Mouse (Mus musculus) c-Kit-positive CD71-positive TER-119-positive erythroid progenitor cells, embryonic 14.5 days (primary cell): ENCODE measurements around the gene Synpo2.

ENCODE experiments used
- DNase-seq: peaks from one replicate; pipeline ENCODE4 v3.0.0-alpha.2; 2013; ENCODE audit warnings: low spot score

Gene Synpo2

DNA sequence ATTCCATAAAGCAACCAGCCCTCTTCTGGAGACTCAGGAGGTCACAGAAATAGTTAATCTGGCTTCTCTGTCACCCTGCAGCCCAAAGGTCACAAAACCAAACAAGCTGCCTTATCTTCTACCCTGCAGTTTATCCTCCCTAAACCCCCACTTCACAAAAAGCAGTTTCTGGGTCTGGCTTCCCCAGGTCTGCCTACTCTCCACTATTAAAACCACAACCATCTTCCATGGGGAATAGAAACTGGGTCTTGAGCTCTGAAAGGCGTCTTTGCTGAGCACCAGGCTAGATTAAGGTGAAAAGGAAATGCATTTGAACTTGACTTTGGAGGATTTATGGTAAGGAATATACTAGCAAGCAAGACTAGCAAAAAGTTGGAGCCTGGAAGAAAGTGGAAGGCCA lies 71.8 kb downstream of the Synpo2 start:
- DNase-seq, result no peak

DNA sequence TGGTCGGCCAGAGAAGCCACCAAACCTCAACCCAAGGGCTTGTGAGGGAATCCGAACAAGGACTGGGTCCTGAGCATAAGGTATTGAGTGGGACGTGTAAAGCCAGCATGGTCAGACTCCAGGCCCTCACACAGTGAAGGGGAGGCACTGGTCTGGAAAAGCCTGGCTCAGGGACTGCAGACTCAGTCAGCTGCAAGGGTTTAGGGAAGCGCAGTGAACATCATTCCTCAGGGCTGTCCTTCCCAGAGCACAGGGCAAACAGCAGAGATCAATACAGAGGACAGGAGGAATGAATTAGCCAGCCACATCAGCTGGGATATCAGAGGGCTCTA lies 72.8 kb downstream of the Synpo2 start:
- no peak for DNase-seq

GRCm38 (mm10) chr3:123162289-123163191 lies 73.4 kb downstream of the Synpo2 start:
- no peak for DNase-seq

DNA sequence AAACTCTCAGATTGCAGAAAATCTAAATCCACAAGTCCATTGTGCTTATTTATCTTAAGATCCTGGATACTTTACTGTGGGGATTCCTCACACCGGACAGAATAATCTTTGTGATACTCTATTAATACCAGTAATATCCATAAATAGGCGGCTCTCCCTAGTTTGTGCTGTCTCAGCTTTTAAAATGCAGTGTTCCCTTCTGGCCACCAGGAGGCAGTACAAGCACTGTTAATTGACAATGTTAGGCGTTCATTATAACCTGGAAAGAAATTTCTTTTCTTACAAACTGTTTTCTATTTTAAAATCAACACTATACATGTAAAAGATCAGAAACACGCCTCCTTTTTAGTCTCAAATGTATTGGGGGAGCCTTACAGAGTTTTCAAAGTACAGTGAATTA lies 75.2 kb downstream of the Synpo2 start:
- peak; percentile 34 for DNase-seq

DNA sequence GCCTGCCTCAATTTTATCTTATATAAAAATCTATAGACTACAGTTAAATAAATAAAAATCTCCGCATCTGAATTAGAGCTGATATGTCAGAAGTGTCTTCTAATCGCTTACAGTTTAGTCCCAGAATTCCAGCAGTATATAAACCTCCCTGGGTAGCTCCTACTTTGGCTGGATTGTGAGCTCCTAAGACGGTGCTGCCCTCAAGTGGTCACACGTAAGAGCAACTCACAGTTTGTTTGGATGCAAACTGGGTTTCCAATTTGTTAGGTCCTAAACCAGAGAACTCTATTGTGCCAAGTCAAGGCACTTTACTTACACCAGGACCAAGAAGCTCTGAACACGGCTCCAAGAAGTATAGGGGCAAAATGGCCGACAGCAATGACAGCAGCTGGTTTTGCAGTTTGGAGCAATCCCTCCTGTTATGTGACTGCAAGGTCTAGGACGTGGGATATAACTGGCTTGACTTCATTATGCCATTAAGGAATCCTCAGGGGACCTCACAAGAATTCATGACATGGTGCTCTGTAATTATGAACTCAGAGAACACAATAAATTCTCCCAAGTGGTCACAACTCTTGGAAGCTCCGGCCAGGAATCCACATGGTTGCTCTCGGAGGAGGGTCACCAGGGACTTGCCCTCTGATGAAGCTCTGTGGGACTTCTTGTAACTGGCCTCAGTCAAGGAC lies 76.7 kb downstream of the Synpo2 start:
- peak; percentile 5 for DNase-seq

DNA sequence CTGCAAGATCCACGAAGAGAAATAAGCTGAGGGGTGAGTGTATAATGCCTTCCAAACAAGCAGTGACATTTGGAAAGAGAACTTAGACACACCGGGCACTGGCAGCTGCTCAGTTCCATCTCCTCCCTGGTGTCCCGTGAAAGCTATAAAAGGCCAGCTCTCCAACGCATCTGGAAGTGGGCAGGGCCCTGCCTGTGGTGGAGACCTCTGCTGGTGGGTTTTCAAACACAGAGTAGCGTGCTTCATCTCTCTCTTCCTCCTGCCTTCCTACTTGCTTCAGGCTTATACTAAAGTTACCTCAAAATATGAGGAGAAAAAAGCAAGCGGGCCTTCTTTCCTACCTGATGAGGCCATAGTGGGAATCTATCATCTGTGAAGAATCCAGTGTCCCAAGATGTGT lies 77.4 kb downstream of the Synpo2 start:
- no peak for DNase-seq

GRCm38 (mm10) chr3:123153337-123153736 lies 82.6 kb downstream of the Synpo2 start:
- DNase-seq, result no peak

GRCm38 (mm10) chr3:123152911-123153310 lies 83.0 kb downstream of the Synpo2 start:
- no peak for DNase-seq

DNA sequence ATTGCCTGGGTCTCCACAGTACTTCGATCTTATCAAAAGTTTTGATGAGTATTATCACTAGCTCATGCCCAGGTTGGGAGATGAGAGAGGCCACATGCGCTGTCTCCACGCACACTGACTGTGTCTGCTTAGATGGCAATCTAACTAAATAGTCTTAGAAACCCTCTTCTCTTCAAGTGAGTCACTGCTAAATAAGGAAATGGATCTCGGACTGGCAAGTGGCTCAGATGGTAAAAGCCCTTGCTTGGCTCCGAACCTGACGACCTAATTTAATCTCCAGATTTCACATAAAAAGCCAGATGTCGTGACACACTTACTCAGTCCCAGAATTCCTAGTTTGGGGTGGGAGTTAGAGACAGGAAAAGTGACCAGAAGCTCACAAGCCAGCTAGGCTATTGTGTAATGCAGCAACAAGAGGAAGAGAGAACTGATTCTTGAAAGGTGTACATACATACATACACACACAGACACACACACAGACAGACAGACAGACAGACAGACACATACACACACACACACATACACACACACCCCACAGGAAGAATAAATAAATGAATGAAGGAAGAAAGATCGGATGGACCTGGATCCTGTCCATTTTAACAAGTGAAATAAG lies 85.3 kb downstream of the Synpo2 start:
- no peak for DNase-seq

GRCm38 (mm10) chr3:123149380-123150162 lies 86.4 kb downstream of the Synpo2 start:
- no peak for DNase-seq

DNA sequence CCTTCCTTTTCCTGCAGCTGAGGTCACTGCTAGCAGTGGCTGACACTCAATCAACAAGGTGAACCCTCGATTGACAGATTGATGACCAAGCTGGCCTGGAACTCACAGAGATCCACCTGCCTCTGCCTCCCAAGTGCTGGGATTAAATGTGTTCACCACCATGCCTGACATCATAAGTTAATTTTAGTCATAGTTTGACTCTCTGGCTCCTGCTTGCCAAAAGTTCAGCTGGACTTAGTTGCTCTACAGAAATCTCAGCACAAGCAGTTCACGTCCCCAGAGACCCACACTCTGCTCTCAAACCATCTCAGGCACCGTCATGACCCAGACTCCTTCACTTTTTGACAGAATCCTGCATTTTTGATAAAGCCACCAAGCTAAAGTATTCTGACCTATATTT lies 87.3 kb downstream of the Synpo2 start:
- DNase-seq, result no peak

- no peak for DNase-seq
Measured at GRCm38 (mm10) chr3:123146557-123146956, 89.4 kb downstream of the Synpo2 start.

DNA sequence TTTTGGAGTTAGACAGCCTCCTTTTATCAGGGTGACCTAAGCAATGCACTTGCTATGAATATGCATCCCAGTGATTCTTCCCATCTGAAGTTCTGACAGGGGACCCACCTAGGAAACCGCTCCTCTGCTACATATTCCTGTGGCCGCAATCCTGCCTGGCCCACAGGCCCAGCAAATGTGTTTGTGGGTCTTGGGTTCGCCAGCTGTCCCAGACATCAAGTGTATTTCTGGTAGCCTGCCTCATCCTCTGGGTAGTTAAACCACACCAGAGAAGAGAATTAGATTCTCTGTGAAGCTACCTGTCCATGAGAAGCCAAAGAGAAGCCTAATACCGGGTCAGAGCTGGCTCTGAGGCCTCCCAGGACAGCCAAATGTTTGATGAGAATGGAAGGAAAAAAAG lies 90.0 kb downstream of the Synpo2 start:
- DNase-seq, result no peak

DNA sequence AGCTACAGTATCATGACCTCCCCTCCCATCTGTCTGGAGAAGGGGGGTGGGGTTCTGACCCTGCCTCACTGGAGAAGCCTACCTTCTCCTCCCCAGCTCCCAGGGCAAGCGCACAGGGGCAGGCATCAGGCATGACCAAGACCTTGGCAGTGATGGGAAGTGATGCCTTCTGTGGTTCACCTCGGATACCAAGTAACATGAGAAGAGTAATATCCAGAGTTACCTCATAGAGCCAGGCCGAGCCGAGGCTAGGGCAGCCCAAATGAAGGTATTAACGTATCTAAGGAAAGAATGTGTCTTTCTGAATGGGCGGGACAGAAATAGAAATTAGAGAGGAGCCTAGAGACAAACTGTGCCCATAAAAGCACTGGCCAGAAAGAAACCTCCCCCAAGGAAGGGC lies 92.5 kb downstream of the Synpo2 start:
- no peak for DNase-seq

GRCm38 (mm10) chr3:123142298-123142697 lies 93.7 kb downstream of the Synpo2 start:
- no peak for DNase-seq

GRCm38 (mm10) chr3:123141069-123141468 lies 94.9 kb downstream of the Synpo2 start:
- no peak for DNase-seq

- no peak for DNase-seq
Measured at GRCm38 (mm10) chr3:123140134-123140533, 95.8 kb downstream of the Synpo2 start.

- no peak for DNase-seq
Measured at GRCm38 (mm10) chr3:123139619-123140018, 96.3 kb downstream of the Synpo2 start.

GRCm38 (mm10) chr3:123138274-123139003 lies 97.5 kb downstream of the Synpo2 start:
- DNase-seq, result no peak

GRCm38 (mm10) chr3:123132101-123132500 lies 103.8 kb downstream of the Synpo2 start:
- no peak for DNase-seq

- DNase-seq, result no peak
Measured at GRCm38 (mm10) chr3:123131151-123131756, 104.7 kb downstream of the Synpo2 start.
